ENCODE assay signal across 9 mouse cellular contexts in the genomic region with DNA sequence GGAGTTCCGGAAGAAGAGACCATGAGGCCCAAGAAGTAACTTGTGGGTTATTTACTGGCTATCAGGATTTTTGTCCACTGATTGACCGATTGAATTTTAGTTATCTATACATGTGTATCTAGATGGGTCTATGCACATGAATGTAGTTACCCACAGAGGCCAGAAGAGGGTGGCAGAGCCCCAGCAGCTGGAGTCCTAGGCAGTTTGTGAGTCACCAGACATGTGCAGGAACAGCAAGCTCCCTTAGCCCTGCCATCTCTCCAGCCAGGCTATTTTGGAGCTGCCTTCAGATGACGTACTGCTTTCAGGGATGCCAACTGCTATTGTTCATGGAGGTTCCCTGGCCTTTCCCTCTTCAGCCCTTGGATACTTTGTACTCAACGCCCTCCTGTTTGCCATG. TPM values are rescaled to one million over a fixed set of nuclear protein-coding genes. Genes with fewer than 3 reads are reported as not detected.
DNase-seq lines count a peak whose midpoint lies in the region; ATAC-seq and TF ChIP-seq lines count a peak whose summit lies in the region.
"Had no signal": no experiment of that assay in that cellular context is flagged by ENCODE, and none has a peak within 500 bp of the region (broad histone marks: within the 10 kb centered on the region; RNA-seq: fewer than 3 reads in every experiment).

No protein-coding gene starts in this region.

- H3K4me2 ChIP-seq in forebrain, embryonic 13.5 days, result no peak overlapping the region
- H3K4me2 ChIP-seq: liver, embryonic 13.5 days had no signal

- no peak for TF ChIP-seq POLR2A in liver, adult 2 months (IDR thresholded peaks at IDR 0.05; ENCODE audit: extremely low read depth, insufficient read depth, low read length)

- no peaks in the 10 kb centered on the region for H3K4me1 ChIP-seq in liver, adult 2 months (ENCODE audit: control insufficient read depth, insufficient read depth, low read length)
- peaks cover 11% of the 10 kb centered on the region for H3K4me1 ChIP-seq in forebrain, embryonic 13.5 days

- H3K79me2 ChIP-seq in liver, adult 2 months (ENCODE audit: control insufficient read depth, insufficient read depth, low read length), result no peaks in the 10 kb centered on the region

- H3K9me3 ChIP-seq in forebrain, embryonic 13.5 days (replicated peaks), result no peaks in the 10 kb centered on the region
- H3K9me3 ChIP-seq: liver, embryonic 13.5 days had no signal

- H3K27ac ChIP-seq in liver, adult 2 months (replicated peaks; ENCODE audit: insufficient read depth, low read depth, low read length), result no peak overlapping the region
- no peak overlapping the region for H3K27ac ChIP-seq in forebrain, embryonic 13.5 days
- H3K27ac ChIP-seq: liver, embryonic 13.5 days had no signal

- peak; percentile 85 for TF ChIP-seq CTCF in liver, adult 2 months (IDR thresholded peaks at IDR 0.05; ENCODE audit: low read depth, low read length)

- no peak overlapping the region for H3K9ac ChIP-seq in liver, adult 2 months (ENCODE audit: low read depth, low read length)
- no peak overlapping the region for H3K9ac ChIP-seq in forebrain, embryonic 13.5 days
- H3K9ac ChIP-seq: liver, embryonic 13.5 days had no signal

- 92% methylated on average over 4 of the region's 4 CpGs for WGBS in liver, adult 2 months
- WGBS in forebrain, embryonic 13.5 days, result 85% methylated on average over 4 of the region's 4 CpGs

- DNase-seq in adrenal gland, postnatal 10 days, result peak; percentile 65
- DNase-seq in adrenal gland, adult 18-20 months (ENCODE audit: low spot score in 2 of 2), result no peak
- DNase-seq in liver, adult 2 months (ENCODE audit: extremely low read depth, low read depth, low spot score), result peak; percentile 50
- no peak for DNase-seq in liver
- DNase-seq in adrenal gland, postnatal 36 days, result peak; percentile 49 to 75
- DNase-seq in kidney, postnatal 10 days, result peak; percentile 62
- no peak for DNase-seq in spleen, postnatal 10 days (ENCODE audit: low spot score in 2 of 2)
- DNase-seq: liver, embryonic 13.5 days had no signal

- no peak for ATAC-seq in forebrain, embryonic 13.5 days

- no peaks in the 10 kb centered on the region for H3K27me3 ChIP-seq in liver, adult 2 months (ENCODE audit: control insufficient read depth, insufficient read depth, low read length)
- H3K27me3 ChIP-seq in forebrain, embryonic 13.5 days, result peaks cover 12% of the 10 kb centered on the region

- no peaks in the 10 kb centered on the region for H3K36me3 ChIP-seq in liver, adult 2 months (ENCODE audit: control insufficient read depth, insufficient read depth, low read length)
- H3K36me3 ChIP-seq in forebrain, embryonic 13.5 days (ENCODE audit: poor library complexity, severe bottlenecking), result no peaks in the 10 kb centered on the region
- H3K36me3 ChIP-seq: liver, embryonic 13.5 days had no signal

- H3K4me3 ChIP-seq in liver, adult 2 months (ENCODE audit: insufficient read depth, low read depth, low read length), result no peak overlapping the region
- H3K4me3 ChIP-seq in forebrain, embryonic 13.5 days, result no peak overlapping the region
- H3K4me3 ChIP-seq: liver, embryonic 13.5 days had no signal

RNA-seq across cellular contexts. Expression of a gene that starts 5.3 kb away (rescaled TPM):
- 1 to 10 TPM in 1 of 2 experiments, under 1 TPM in 1; 0.84 to 1.6 TPM for total RNA-seq in adrenal gland, postnatal 10 days (2021)
- 1 to 10 TPM; 1.6 to 3.3 TPM for total RNA-seq in adrenal gland, adult 18-20 months (2021)
- 0.27 and 0.74 TPM in 2 replicates for total RNA-seq in liver, adult 2 months (2014; rRNA removed)
- polyA plus RNA-seq in liver, adult 2 months (2012; rRNA removed), result 0.31 and 0.32 TPM in 2 replicates
- 1 to 10 TPM; 1.7 to 2.3 TPM for total RNA-seq in adrenal gland, postnatal 36 days (2021)
- polyA plus RNA-seq in forebrain, embryonic 13.5 days (2015; fragmentation: Nextera tagmentation; extraction: Ambion mirVana), result 0.57 and 0.86 TPM in 2 replicates
- polyA plus RNA-seq: liver, embryonic 13.5 days had no signal

RNA-seq across cellular contexts. Expression of a gene that starts 14.3 kb away (rescaled TPM):
- total RNA-seq in adrenal gland, postnatal 10 days (2021), result 10 to 100 TPM; 11.2 to 15.6 TPM
- 10 to 100 TPM in 1 of 2 experiments, 1 to 10 TPM in 1; 7.0 to 10.9 TPM for total RNA-seq in adrenal gland, adult 18-20 months (2021)
- 0.37 and 0.40 TPM in 2 replicates for total RNA-seq in liver, adult 2 months (2014; rRNA removed)
- 0.45 and 0.93 TPM in 2 replicates for polyA plus RNA-seq in liver, adult 2 months (2012; rRNA removed)
- total RNA-seq in adrenal gland, postnatal 36 days (2021), result 1 to 10 TPM; 8.0 to 9.6 TPM
- polyA plus RNA-seq in forebrain, embryonic 13.5 days (2015; fragmentation: Nextera tagmentation; extraction: Ambion mirVana), result 8.4 and 12.2 TPM in 2 replicates

RNA-seq across cellular contexts. Expression of a gene that starts 49.3 kb away (rescaled TPM):
- total RNA-seq in adrenal gland, postnatal 10 days (2021), result 100 to 1,000 TPM in 1 of 2 experiments, 10 to 100 TPM in 1; 67.7 to 107 TPM
- total RNA-seq in adrenal gland, adult 18-20 months (2021), result 10 to 100 TPM; 18.4 to 21.4 TPM
- total RNA-seq in liver, adult 2 months (2014; rRNA removed), result 755 and 780 TPM in 2 replicates
- polyA plus RNA-seq in liver, adult 2 months (2012; rRNA removed), result 1,396 and 1,582 TPM in 2 replicates
- 10 to 100 TPM; 12.5 to 19.8 TPM for total RNA-seq in adrenal gland, postnatal 36 days (2021)
- 1.1 and 1.3 TPM in 2 replicates for polyA plus RNA-seq in forebrain, embryonic 13.5 days (2015; fragmentation: Nextera tagmentation; extraction: Ambion mirVana)

RNA-seq across cellular contexts. Expression of a gene that starts 51.4 kb away (rescaled TPM):
- not detected for total RNA-seq in adrenal gland, postnatal 10 days (2021)
- not detected for total RNA-seq in adrenal gland, adult 18-20 months (2021)
- 0.07 TPM in 1 of 2 replicates, not detected in the other for total RNA-seq in liver, adult 2 months (2014; rRNA removed)
- polyA plus RNA-seq in liver, adult 2 months (2012; rRNA removed), result not detected in 2 replicates
- total RNA-seq in adrenal gland, postnatal 36 days (2021), result not detected
- not detected in 2 replicates for polyA plus RNA-seq in forebrain, embryonic 13.5 days (2015; fragmentation: Nextera tagmentation; extraction: Ambion mirVana)
- polyA plus RNA-seq: liver, embryonic 13.5 days had no signal

RNA-seq across cellular contexts. Expression of a gene that starts 55.0 kb away (rescaled TPM):
- total RNA-seq in adrenal gland, postnatal 10 days (2021), result 1 to 10 TPM; 4.8 to 5.1 TPM
- total RNA-seq in adrenal gland, adult 18-20 months (2021), result 1 to 10 TPM; 1.6 to 1.7 TPM
- 2.3 and 3.0 TPM in 2 replicates for total RNA-seq in liver, adult 2 months (2014; rRNA removed)
- polyA plus RNA-seq in liver, adult 2 months (2012; rRNA removed), result 0.50 and 1.2 TPM in 2 replicates
- total RNA-seq in adrenal gland, postnatal 36 days (2021), result 1 to 10 TPM in 1 of 2 experiments, under 1 TPM in 1; 0.66 to 1.4 TPM
- 3.9 and 4.3 TPM in 2 replicates for polyA plus RNA-seq in forebrain, embryonic 13.5 days (2015; fragmentation: Nextera tagmentation; extraction: Ambion mirVana)

Comparison
In these comparisons a context has a peak if more than half of its experiments do, and no peak if none do; other contexts are left out.
1. DNase-seq: peak in adrenal gland, postnatal 10 days (single experiment), liver, adult 2 months (single experiment), adrenal gland, postnatal 36 days (2 of 2) and kidney, postnatal 10 days (single experiment); none in adrenal gland, adult 18-20 months (0 of 2), liver (single experiment) and spleen, postnatal 10 days (0 of 2).